Mouse (Mus musculus) olfactory bulb, adult 2 months (tissue): ENCODE results near the gene A230072I06Rik. TPM values are rescaled to one million over a fixed set of nuclear protein-coding genes. Genes with fewer than 3 reads are reported as not detected.

Experiments used
- H3K27ac ChIP-seq: fragments of 200-500 bp; 2 replicates; pipeline ENCODE4 v1.5.1; 2012; ENCODE audit warnings: low read depth, low read length; ENCODE audit not compliant: insufficient read depth
- H3K4me1 ChIP-seq: fragments of 200-500 bp; 2 replicates; pipeline ENCODE4 v1.6.1; 2012; ENCODE audit warnings: low read length; ENCODE audit not compliant: control insufficient read depth, insufficient read depth
- H3K4me3 ChIP-seq: fragments of 200-500 bp; 2 replicates; pipeline ENCODE4 v1.5.1; 2012; ENCODE audit warnings: mild to moderate bottlenecking, low read depth, low read length, moderate library complexity; ENCODE audit not compliant: insufficient read depth
- CTCF ChIP-seq: fragments of 200-500 bp; IDR thresholded peaks from 2 replicates; pipeline ENCODE4 v1.5.1; 2012; ENCODE audit warnings: low read depth, mild to moderate bottlenecking, low read length, moderate library complexity; ENCODE audit not compliant: insufficient read depth
- WGBS: fragments of 180-500 bp; shearing (Covaris S2); methylation state at CpG from one replicate; pipeline ENCODE4 v1.1.7; 2018; 5-methylcytosine and 5-hydroxymethylcytosine counted together
- polyA plus RNA-seq: library from polyadenylated mRNA; stranded (reverse); fragments of >200 nt; gene quantifications from 2 replicates; pipeline ENCODE4 v1.2.4, GENCODE M21; 2012; ENCODE audit warnings: low replicate concordance; ENCODE audit not compliant: missing spikeins, insufficient read depth, insufficient read length

The A230072I06Rik gene
- polyA plus RNA-seq, 1 experiment: not detected

DNA sequence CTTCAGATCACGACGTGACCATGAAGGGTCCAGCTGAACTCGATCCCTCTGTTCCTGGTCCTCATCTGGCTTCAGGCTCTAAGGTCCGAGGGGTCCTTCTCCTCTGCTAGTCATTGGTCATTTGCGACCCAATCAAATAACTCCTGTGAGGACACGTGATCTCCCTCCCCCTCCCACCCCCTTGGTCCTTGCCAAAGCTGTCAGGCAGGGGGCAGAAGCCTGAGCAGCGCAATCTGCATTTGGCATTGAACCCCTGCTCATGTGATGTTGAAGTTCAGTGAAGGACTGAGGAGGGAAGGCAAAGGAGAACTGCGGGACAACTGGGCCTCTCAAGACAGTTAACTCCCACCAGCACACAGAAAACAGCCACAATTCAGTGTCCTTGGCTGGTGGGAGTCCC lies 51.4 kb downstream of the A230072I06Rik start:
- TF ChIP-seq CTCF: no peak
- H3K27ac ChIP-seq: no peak overlapping the region

More for the DNA sequence above, 51.4 kb downstream of the A230072I06Rik start:
- 47% methylated on average over 8 of the region's 8 CpGs for WGBS
- Histone ChIP-seq H3K4me3 (no peak overlapping the region), H3K4me1 (peaks cover 32% of the 10 kb centered on the region)

Other genes starting within 250 kb of the A230072I06Rik start
- gene Sox1, start 116.5 kb downstream of the A230072I06Rik start, polyA plus RNA-seq: not detected in 2 replicates